Mouse (Mus musculus): ENCODE results near the gene Armc6. TPM values are rescaled to one million over a fixed set of nuclear protein-coding genes. Genes with fewer than 3 reads are reported as not detected.
"Not testable (repeated sequence)": the region's sequence is repeated elsewhere in the genome, so short reads cannot be mapped to it uniquely, and the experiment has no call there.

Armc6 gene
- polyA plus RNA-seq, 1 experiment = 48.5 TPM

- peaks cover 4% of the 10 kb centered on the region for H3K36me3 ChIP-seq (ENCODE audit: control insufficient read depth, insufficient read depth)
- no peak overlapping the region for H3ac ChIP-seq (ENCODE audit: control insufficient read depth, insufficient read length, low read depth)
- no peaks in the 10 kb centered on the region for H3K79me2 ChIP-seq (ENCODE audit: control insufficient read depth, insufficient read depth)
- no peak overlapping the region for H3K4me3 ChIP-seq (ENCODE audit: insufficient read depth, poor library complexity, severe bottlenecking)
- H3K79me3 ChIP-seq (ENCODE audit: low read depth) = no peaks in the 10 kb centered on the region
- TF ChIP-seq CTCF (IDR thresholded peaks at IDR 0.05; ENCODE audit: control insufficient read depth, insufficient read depth, insufficient read length) (no peak), USF1 (IDR thresholded peaks at IDR 0.05; ENCODE audit: low read depth) (no peak), MYOD1 (IDR thresholded peaks at IDR 0.05; ENCODE audit: control insufficient read depth, insufficient read length, low read depth) (no peak), CEBPB (IDR thresholded peaks at IDR 0.05; ENCODE audit: low read depth) (no peak), MAX (IDR thresholded peaks at IDR 0.05) (no peak), MYOG (IDR thresholded peaks at IDR 0.05; ENCODE audit: control insufficient read depth, extremely low read depth, insufficient read length) (no peak), FOSL1 (IDR thresholded peaks at IDR 0.05; ENCODE audit: insufficient read depth, low read length, poor library complexity, severe bottlenecking) (no peak)
- H3K27me3 ChIP-seq (ENCODE audit: control insufficient read depth, insufficient read depth, insufficient read length) = no peaks in the 10 kb centered on the region
Measured at GRCm38 (mm10) chr8:70219107-70219684, 15.1 kb downstream of the Armc6 start.

- no peak overlapping the region for H3K4me3 ChIP-seq (ENCODE audit: insufficient read depth, poor library complexity, severe bottlenecking)
- no peaks in the 10 kb centered on the region for H3K36me3 ChIP-seq (ENCODE audit: control insufficient read depth, insufficient read depth)
- H3K79me2 ChIP-seq (ENCODE audit: control insufficient read depth, insufficient read depth) = no peaks in the 10 kb centered on the region
- no peak overlapping the region for H3ac ChIP-seq (ENCODE audit: control insufficient read depth, insufficient read length, low read depth)
- no peaks in the 10 kb centered on the region for H3K79me3 ChIP-seq (ENCODE audit: low read depth)
- TF ChIP-seq FOSL1 (IDR thresholded peaks at IDR 0.05; ENCODE audit: insufficient read depth, low read length, poor library complexity, severe bottlenecking) (no peak), CTCF (IDR thresholded peaks at IDR 0.05; ENCODE audit: control insufficient read depth, insufficient read depth, insufficient read length) (no peak), CEBPB (IDR thresholded peaks at IDR 0.05; ENCODE audit: low read depth) (no peak), USF1 (IDR thresholded peaks at IDR 0.05; ENCODE audit: low read depth) (no peak), MYOG (IDR thresholded peaks at IDR 0.05; ENCODE audit: control insufficient read depth, extremely low read depth, insufficient read length) (no peak), MAX (IDR thresholded peaks at IDR 0.05) (no peak), MYOD1 (IDR thresholded peaks at IDR 0.05; ENCODE audit: control insufficient read depth, insufficient read length, low read depth) (no peak)
- H3K27me3 ChIP-seq (ENCODE audit: control insufficient read depth, insufficient read depth, insufficient read length) = no peaks in the 10 kb centered on the region
Measured at GRCm38 (mm10) chr8:70217441-70217840, 16.8 kb downstream of the Armc6 start.

- TF ChIP-seq USF1 (IDR thresholded peaks at IDR 0.05; ENCODE audit: low read depth) = no peak
- TF ChIP-seq FOSL1 (IDR thresholded peaks at IDR 0.05; ENCODE audit: insufficient read depth, low read length, poor library complexity, severe bottlenecking) = no peak
- TF ChIP-seq MAX (IDR thresholded peaks at IDR 0.05) = no peak
- no peak for TF ChIP-seq CEBPB (IDR thresholded peaks at IDR 0.05; ENCODE audit: low read depth)
- TF ChIP-seq CTCF (IDR thresholded peaks at IDR 0.05; ENCODE audit: control insufficient read depth, insufficient read depth, insufficient read length) = no peak
- no peak for TF ChIP-seq MYOG (IDR thresholded peaks at IDR 0.05; ENCODE audit: control insufficient read depth, extremely low read depth, insufficient read length)
- no peak for TF ChIP-seq MYOD1 (IDR thresholded peaks at IDR 0.05; ENCODE audit: control insufficient read depth, insufficient read length, low read depth)
- Histone ChIP-seq H3K79me3 (ENCODE audit: low read depth) (no peaks in the 10 kb centered on the region), H3K79me2 (ENCODE audit: control insufficient read depth, insufficient read depth) (no peaks in the 10 kb centered on the region), H3ac (ENCODE audit: control insufficient read depth, insufficient read length, low read depth) (no peak overlapping the region), H3K27me3 (ENCODE audit: control insufficient read depth, insufficient read depth, insufficient read length) (no peaks in the 10 kb centered on the region), H3K4me3 (ENCODE audit: insufficient read depth, poor library complexity, severe bottlenecking) (no peak overlapping the region), H3K36me3 (ENCODE audit: control insufficient read depth, insufficient read depth) (no peaks in the 10 kb centered on the region)
Measured at GRCm38 (mm10) chr8:70216566-70216965, 17.7 kb downstream of the Armc6 start.

GRCm38 (mm10) chr8:70216161-70216560, 18.1 kb downstream of the Armc6 start:
- not testable (repeated sequence) for H3ac ChIP-seq (ENCODE audit: control insufficient read depth, insufficient read length, low read depth); H3K27me3 ChIP-seq (ENCODE audit: control insufficient read depth, insufficient read depth, insufficient read length); H3K79me2 ChIP-seq (ENCODE audit: control insufficient read depth, insufficient read depth); H3K79me3 ChIP-seq (ENCODE audit: low read depth); H3K36me3 ChIP-seq (ENCODE audit: control insufficient read depth, insufficient read depth); H3K4me3 ChIP-seq (ENCODE audit: insufficient read depth, poor library complexity, severe bottlenecking)

GRCm38 (mm10) chr8:70215092-70215491, 19.2 kb downstream of the Armc6 start:
- Histone ChIP-seq H3K36me3 (ENCODE audit: control insufficient read depth, insufficient read depth) (no peaks in the 10 kb centered on the region), H3K27me3 (ENCODE audit: control insufficient read depth, insufficient read depth, insufficient read length) (no peaks in the 10 kb centered on the region), H3K79me3 (ENCODE audit: low read depth) (no peaks in the 10 kb centered on the region), H3ac (ENCODE audit: control insufficient read depth, insufficient read length, low read depth) (no peak overlapping the region), H3K4me3 (ENCODE audit: insufficient read depth, poor library complexity, severe bottlenecking) (no peak overlapping the region), H3K79me2 (ENCODE audit: control insufficient read depth, insufficient read depth) (no peaks in the 10 kb centered on the region)
- TF ChIP-seq FOSL1 (IDR thresholded peaks at IDR 0.05; ENCODE audit: insufficient read depth, low read length, poor library complexity, severe bottlenecking) = no peak
- no peak for TF ChIP-seq MYOD1 (IDR thresholded peaks at IDR 0.05; ENCODE audit: control insufficient read depth, insufficient read length, low read depth)
- no peak for TF ChIP-seq USF1 (IDR thresholded peaks at IDR 0.05; ENCODE audit: low read depth)
- no peak for TF ChIP-seq MYOG (IDR thresholded peaks at IDR 0.05; ENCODE audit: control insufficient read depth, extremely low read depth, insufficient read length)
- TF ChIP-seq CTCF (IDR thresholded peaks at IDR 0.05; ENCODE audit: control insufficient read depth, insufficient read depth, insufficient read length) = no peak
- TF ChIP-seq CEBPB (IDR thresholded peaks at IDR 0.05; ENCODE audit: low read depth) = no peak
- no peak for TF ChIP-seq MAX (IDR thresholded peaks at IDR 0.05)

GRCm38 (mm10) chr8:70214411-70214810, 19.9 kb downstream of the Armc6 start:
- no peaks in the 10 kb centered on the region for H3K27me3 ChIP-seq (ENCODE audit: control insufficient read depth, insufficient read depth, insufficient read length)
- H3K4me3 ChIP-seq (ENCODE audit: insufficient read depth, poor library complexity, severe bottlenecking) = no peak overlapping the region

More at GRCm38 (mm10) chr8:70214411-70214810, 19.9 kb downstream of the Armc6 start:
- TF ChIP-seq FOSL1 (IDR thresholded peaks at IDR 0.05; ENCODE audit: insufficient read depth, low read length, poor library complexity, severe bottlenecking) (no peak), USF1 (IDR thresholded peaks at IDR 0.05; ENCODE audit: low read depth) (no peak), CTCF (IDR thresholded peaks at IDR 0.05; ENCODE audit: control insufficient read depth, insufficient read depth, insufficient read length) (no peak), MYOD1 (IDR thresholded peaks at IDR 0.05; ENCODE audit: control insufficient read depth, insufficient read length, low read depth) (no peak), CEBPB (IDR thresholded peaks at IDR 0.05; ENCODE audit: low read depth) (no peak), MAX (IDR thresholded peaks at IDR 0.05) (no peak), MYOG (IDR thresholded peaks at IDR 0.05; ENCODE audit: control insufficient read depth, extremely low read depth, insufficient read length) (no peak)
- Histone ChIP-seq H3ac (ENCODE audit: control insufficient read depth, insufficient read length, low read depth) (no peak overlapping the region), H3K36me3 (ENCODE audit: control insufficient read depth, insufficient read depth) (no peaks in the 10 kb centered on the region), H3K79me2 (ENCODE audit: control insufficient read depth, insufficient read depth) (no peaks in the 10 kb centered on the region), H3K79me3 (ENCODE audit: low read depth) (no peaks in the 10 kb centered on the region)
